Mouse (Mus musculus): ENCODE measurements around the gene Sema4d. TPM values are rescaled to one million over a fixed set of nuclear protein-coding genes. Genes with fewer than 3 reads are reported as not detected.

Gene Sema4d
- total RNA-seq, 1 experiment from 2014 or later, result 131 TPM

- no peak for ATAC-seq (ENCODE audit: extremely low read depth, insufficient number of reproducible peaks, low FRiP score, poor library complexity, severe bottlenecking)
These were observed 53.8 kb downstream of the Sema4d start for GRCm38 (mm10) chr13:51739713-51740112.

- ATAC-seq (ENCODE audit: extremely low read depth, insufficient number of reproducible peaks, low FRiP score, poor library complexity, severe bottlenecking), result no peak
These were observed 54.9 kb downstream of the Sema4d start for GRCm38 (mm10) chr13:51738531-51739117.

GRCm38 (mm10) chr13:51737949-51738513 lies 55.5 kb downstream of the Sema4d start:
- ATAC-seq (ENCODE audit: extremely low read depth, insufficient number of reproducible peaks, low FRiP score, poor library complexity, severe bottlenecking), result peak; percentile 18; the same call in 1 of the 2 replicates

- no peak for ATAC-seq (ENCODE audit: extremely low read depth, insufficient number of reproducible peaks, low FRiP score, poor library complexity, severe bottlenecking)
These were observed 56.3 kb downstream of the Sema4d start for GRCm38 (mm10) chr13:51737033-51737948.

GRCm38 (mm10) chr13:51736007-51736911 lies 57.3 kb downstream of the Sema4d start:
- no peak for ATAC-seq (ENCODE audit: extremely low read depth, insufficient number of reproducible peaks, low FRiP score, poor library complexity, severe bottlenecking)

- peak; percentile 76 for ATAC-seq (ENCODE audit: extremely low read depth, insufficient number of reproducible peaks, low FRiP score, poor library complexity, severe bottlenecking)
These were observed 59.0 kb downstream of the Sema4d start for GRCm38 (mm10) chr13:51734556-51734955.

GRCm38 (mm10) chr13:51732097-51732664 lies 61.4 kb downstream of the Sema4d start:
- 0 out of 2 replicates have a peak, but pooled peaks have one; percentile 11 for ATAC-seq (ENCODE audit: extremely low read depth, insufficient number of reproducible peaks, low FRiP score, poor library complexity, severe bottlenecking)

GRCm38 (mm10) chr13:51731474-51731873 lies 62.1 kb downstream of the Sema4d start:
- ATAC-seq (ENCODE audit: extremely low read depth, insufficient number of reproducible peaks, low FRiP score, poor library complexity, severe bottlenecking), result no peak

- no peak for ATAC-seq (ENCODE audit: extremely low read depth, insufficient number of reproducible peaks, low FRiP score, poor library complexity, severe bottlenecking)
These were observed 63.6 kb downstream of the Sema4d start for GRCm38 (mm10) chr13:51729887-51730361.

- ATAC-seq (ENCODE audit: extremely low read depth, insufficient number of reproducible peaks, low FRiP score, poor library complexity, severe bottlenecking), result no peak
These were observed 66.2 kb downstream of the Sema4d start for GRCm38 (mm10) chr13:51727364-51727763.

GRCm38 (mm10) chr13:51725926-51726574 lies 67.5 kb downstream of the Sema4d start:
- no peak for ATAC-seq (ENCODE audit: extremely low read depth, insufficient number of reproducible peaks, low FRiP score, poor library complexity, severe bottlenecking)

GRCm38 (mm10) chr13:51725446-51725845 lies 68.1 kb downstream of the Sema4d start:
- no peak for ATAC-seq (ENCODE audit: extremely low read depth, insufficient number of reproducible peaks, low FRiP score, poor library complexity, severe bottlenecking)

- ATAC-seq (ENCODE audit: extremely low read depth, insufficient number of reproducible peaks, low FRiP score, poor library complexity, severe bottlenecking), result no peak
These were observed 69.0 kb downstream of the Sema4d start for GRCm38 (mm10) chr13:51724566-51724965.

- ATAC-seq (ENCODE audit: extremely low read depth, insufficient number of reproducible peaks, low FRiP score, poor library complexity, severe bottlenecking), result no peak
These were observed 70.4 kb downstream of the Sema4d start for GRCm38 (mm10) chr13:51723114-51723513.

- no peak for ATAC-seq (ENCODE audit: extremely low read depth, insufficient number of reproducible peaks, low FRiP score, poor library complexity, severe bottlenecking)
These were observed 73.0 kb downstream of the Sema4d start for GRCm38 (mm10) chr13:51720556-51720955.

- no peak for ATAC-seq (ENCODE audit: extremely low read depth, insufficient number of reproducible peaks, low FRiP score, poor library complexity, severe bottlenecking)
These were observed 74.3 kb downstream of the Sema4d start for GRCm38 (mm10) chr13:51719256-51719655.

GRCm38 (mm10) chr13:51716350-51717263 lies 76.9 kb downstream of the Sema4d start:
- ATAC-seq (ENCODE audit: extremely low read depth, insufficient number of reproducible peaks, low FRiP score, poor library complexity, severe bottlenecking), result no peak

Measured in neutrophil, adult 5-6 weeks (primary cell).